Mouse (Mus musculus) MEL (cell line): ENCODE data around the gene Ermard. TPM values are rescaled to one million over a fixed set of nuclear protein-coding genes. Genes with fewer than 3 reads are reported as not detected.

Experiments
- DNase-seq: peaks from one replicate; pipeline ENCODE4 v3.0.0; 2011; ENCODE audit warnings: low read depth, low spot score
- H3K27ac ChIP-seq: 2 replicates; pipeline ENCODE4 v1.5.1; 2012; ENCODE audit warnings: low read depth, mild to moderate bottlenecking, control low read depth, low read length, moderate library complexity; ENCODE audit not compliant: control insufficient read depth
- H3K27me3 ChIP-seq, 2 experiments: fragments of 150-350 bp in 1 of 2; sonication (generic) in 1 of 2; 2 replicates each; pipeline ENCODE4 v1.6.1; 2012; ENCODE audit warnings: low read length in 2 of 2, mild to moderate bottlenecking in 2 of 2, improper control_type of control experiment in 1 of 2, moderate library complexity in 1 of 2; ENCODE audit not compliant: insufficient read depth in 2 of 2, control insufficient read depth in 1 of 2
- H3K36me3 ChIP-seq, 2 experiments: 2 replicates each; pipeline ENCODE4 v1.6.1; 2012 to 2014; ENCODE audit warnings: low read length in 2 of 2, improper control_type of control experiment in 1 of 2, inconsistent platforms in 1 of 2, mild to moderate bottlenecking in 1 of 2; ENCODE audit not compliant: insufficient read depth in 2 of 2, control insufficient read depth in 1 of 2
- H3K4me1 ChIP-seq, 2 experiments: fragments of 150-350 bp in 1 of 2; sonication (generic) in 1 of 2; 2 replicates each; pipeline ENCODE4 v1.6.1; 2012; ENCODE audit warnings: low read length in 2 of 2, improper control_type of control experiment in 1 of 2, mild to moderate bottlenecking in 1 of 2; ENCODE audit not compliant: insufficient read depth in 2 of 2, control insufficient read depth in 1 of 2
- H3K4me3 ChIP-seq, 2 experiments: fragments of 150-350 bp in 1 of 2; sonication (generic) in 1 of 2; 2 replicates each; pipeline ENCODE4 v1.5.1; 2012; ENCODE audit warnings: low read depth in 2 of 2, low read length in 2 of 2, mild to moderate bottlenecking in 2 of 2, moderate library complexity in 2 of 2, control low read depth in 1 of 2, improper control_type of control experiment in 1 of 2; ENCODE audit not compliant: control insufficient read depth in 1 of 2, insufficient read depth in 1 of 2
- H3K79me2 ChIP-seq: 2 replicates; pipeline ENCODE4 v1.6.1; 2012; ENCODE audit warnings: mild to moderate bottlenecking, low read length, moderate library complexity; ENCODE audit not compliant: control insufficient read depth, poor library complexity, insufficient read depth
- H3K9ac ChIP-seq: 2 replicates; pipeline ENCODE4 v1.6.1; 2012; ENCODE audit warnings: low read depth, mild to moderate bottlenecking, control low read depth, low read length, moderate library complexity; ENCODE audit not compliant: control insufficient read depth, poor library complexity, severe bottlenecking
- H3K9me3 ChIP-seq: fragments of 150-350 bp; sonication (generic); replicated peaks from 2 replicates; pipeline ENCODE4 v1.6.1; 2012; ENCODE audit warnings: mild to moderate bottlenecking, low read length, improper control_type of control experiment, moderate library complexity; ENCODE audit not compliant: insufficient read depth
- BHLHE40 ChIP-seq: IDR thresholded peaks from 2 replicates; pipeline ENCODE4 v1.6.1; 2012; ENCODE audit warnings: low read depth, mild to moderate bottlenecking, inconsistent platforms, low read length, improper control_type of control experiment, borderline replicate concordance
- CHD1 ChIP-seq: IDR thresholded peaks from 2 replicates; pipeline ENCODE4 v1.6.1; 2012; ENCODE audit warnings: low read depth, mild to moderate bottlenecking, inconsistent platforms, low read length, improper control_type of control experiment
- ETS1 ChIP-seq: IDR thresholded peaks from 2 replicates; pipeline ENCODE4 v1.6.1; 2012; ENCODE audit warnings: low read depth, mild to moderate bottlenecking, inconsistent platforms, low read length, improper control_type of control experiment, moderate library complexity
- GABPA ChIP-seq: IDR thresholded peaks from 2 replicates; pipeline ENCODE4 v1.6.1; 2012; ENCODE audit warnings: low read depth, mild to moderate bottlenecking, inconsistent platforms, low read length, improper control_type of control experiment, moderate library complexity
- GATA1 ChIP-seq: IDR thresholded peaks from 2 replicates; pipeline ENCODE4 v1.6.1; 2011; ENCODE audit warnings: low read depth, low read length, improper control_type of control experiment
- JUND ChIP-seq: IDR thresholded peaks from 2 replicates; pipeline ENCODE4 v1.6.1; 2011; ENCODE audit warnings: low read depth, mild to moderate bottlenecking, improper control_type of control experiment, low read length
- MAX ChIP-seq: IDR thresholded peaks from 2 replicates; pipeline ENCODE4 v1.6.1; 2011; ENCODE audit warnings: low read length, improper control_type of control experiment
- MEF2A ChIP-seq: IDR thresholded peaks from 2 replicates; pipeline ENCODE4 v1.6.1; 2014; ENCODE audit warnings: low read depth, mild to moderate bottlenecking, inconsistent platforms, low read length, improper control_type of control experiment; ENCODE audit not compliant: poor library complexity, insufficient replicate concordance, severe bottlenecking; ENCODE audit errors: extremely low read depth
- MXI1 ChIP-seq: IDR thresholded peaks from 2 replicates; pipeline ENCODE4 v1.6.1; 2011; ENCODE audit warnings: mild to moderate bottlenecking, low read depth, low read length, improper control_type of control experiment
- MYB ChIP-seq: IDR thresholded peaks from 2 replicates; pipeline ENCODE4 v1.6.1; 2011; ENCODE audit warnings: mild to moderate bottlenecking, low read depth, low read length, improper control_type of control experiment
- NRF1 ChIP-seq: IDR thresholded peaks from 2 replicates; pipeline ENCODE4 v1.6.1; 2014; ENCODE audit warnings: low read depth, mild to moderate bottlenecking, inconsistent platforms, low read length, improper control_type of control experiment, moderate library complexity; ENCODE audit not compliant: poor library complexity, insufficient read depth, severe bottlenecking
- POLR2AphosphoS2 ChIP-seq: IDR thresholded peaks from 2 replicates; pipeline ENCODE4 v1.6.1; 2011; ENCODE audit warnings: low read length, improper control_type of control experiment
- SMC3 ChIP-seq: IDR thresholded peaks from 2 replicates; pipeline ENCODE4 v1.6.1; 2011; ENCODE audit warnings: low read depth, low read length, improper control_type of control experiment
- TBP ChIP-seq: IDR thresholded peaks from 2 replicates; pipeline ENCODE4 v1.8.0; 2011; ENCODE audit warnings: low read depth, low read length, improper control_type of control experiment
- UBTF ChIP-seq: IDR thresholded peaks from 2 replicates; pipeline ENCODE4 v1.6.1; 2012; ENCODE audit warnings: low read depth, mild to moderate bottlenecking, inconsistent platforms, low read length, improper control_type of control experiment, moderate library complexity, borderline replicate concordance; ENCODE audit not compliant: insufficient read depth
- USF1 ChIP-seq: IDR thresholded peaks from 2 replicates; pipeline ENCODE4 v1.6.1; 2014; ENCODE audit warnings: low read depth, mild to moderate bottlenecking, inconsistent platforms, low read length, improper control_type of control experiment, moderate library complexity
- ZC3H11A ChIP-seq: IDR thresholded peaks from 2 replicates; pipeline ENCODE4 v1.6.1; 2012; ENCODE audit warnings: low read depth, mild to moderate bottlenecking, inconsistent platforms, low read length, improper control_type of control experiment
- ZMIZ1 ChIP-seq: IDR thresholded peaks from 2 replicates; pipeline ENCODE4 v1.6.1; 2012; ENCODE audit warnings: low read depth, mild to moderate bottlenecking, inconsistent platforms, low read length, improper control_type of control experiment, moderate library complexity
- ZNF384 ChIP-seq: IDR thresholded peaks from 2 replicates; pipeline ENCODE4 v1.6.1; 2012; ENCODE audit warnings: low read depth, mild to moderate bottlenecking, inconsistent platforms, low read length, improper control_type of control experiment
- polyA plus RNA-seq, 2 experiments: library from polyadenylated mRNA; stranded (reverse) in 1 of 2; unstranded in 1 of 2; fragments of >175 nt in 1 of 2; fragments of >200 nt in 1 of 2; gene quantifications; 2 replicates each; pipeline versions ENCODE4 v1.2.1 to v1.2.4; 2012; ENCODE audit warnings: low replicate concordance in 2 of 2, low read depth in 1 of 2; ENCODE audit not compliant: insufficient read length in 2 of 2, insufficient read depth in 1 of 2, missing spikeins in 1 of 2
- total RNA-seq: library from RNA; depleted of rRNA; stranded (reverse); fragments of 300-350 nt; gene quantifications from 2 replicates; pipeline ENCODE4 v1.2.3, GENCODE M21; 2012

The Ermard gene
- total and polyA plus RNA-seq, 3 experiments = 28.2 to 47.0 TPM; not detected in 1

- no peak overlapping the region for H3K27ac ChIP-seq
- H3K4me3 ChIP-seq = no peak overlapping the region
- H3K79me2 ChIP-seq = no peaks in the 10 kb centered on the region
- no peaks in the 10 kb centered on the region for H3K9me3 ChIP-seq
- no peaks in the 10 kb centered on the region for H3K27me3 ChIP-seq
- H3K4me1 ChIP-seq = peaks cover 9 to 26% of the 10 kb centered on the region in 2 experiments; a peak in 3 of 4 replicates
- H3K9ac ChIP-seq = no peak overlapping the region
- TF ChIP-seq MEF2A = no peak
- TF ChIP-seq MAX = no peak
- no peak for TF ChIP-seq ZC3H11A
- no peak for TF ChIP-seq SMC3
- TF ChIP-seq GATA1 = no peak
- no peak for TF ChIP-seq GABPA
- TF ChIP-seq CHD1 = no peak
- TF ChIP-seq MYB = no peak
- TF ChIP-seq, all 39 proteins: peak for 0
- DNase-seq = no peak
- peaks cover 0 to 17% of the 10 kb centered on the region in 2 experiments; a peak in 2 of 4 replicates for H3K36me3 ChIP-seq
Measured at GRCm38 (mm10) chr17:15088166-15088565, 47.2 kb downstream of the Ermard start.

- Histone ChIP-seq H3K4me3 (no peak overlapping the region), H3K4me1 (peaks cover 9 to 22% of the 10 kb centered on the region in 2 experiments; a peak in 3 of 4 replicates), H3K36me3 (peaks cover 0 to 13% of the 10 kb centered on the region in 2 experiments; a peak in 2 of 4 replicates)
- DNase-seq = no peak
- TF ChIP-seq NRF1 (no peak), UBTF (no peak), MEF2A (no peak), BHLHE40 (no peak), ZNF384 (no peak), MXI1 (no peak), USF1 (no peak), ETS1 (no peak), POLR2AphosphoS2 (no peak), ZMIZ1 (no peak), TBP (no peak), JUND (no peak)
- TF ChIP-seq, all 39 proteins: peak for 0
- Histone ChIP-seq H3K79me2 (no peaks in the 10 kb centered on the region), H3K27ac (no peak overlapping the region), H3K9me3 (no peaks in the 10 kb centered on the region), H3K27me3 (no peaks in the 10 kb centered on the region), H3K9ac (no peak overlapping the region)
Measured at GRCm38 (mm10) chr17:15088591-15089001, 47.6 kb downstream of the Ermard start.
